Mouse (Mus musculus): ENCODE data around the gene Tmem150c.

The Tmem150c gene

GRCm38 (mm10) chr5:100166591-100167491, 7.2 kb upstream of the Tmem150c start:
- DNase-seq = peak; percentile 66

GRCm38 (mm10) chr5:100163368-100163767, 3.8 kb upstream of the Tmem150c start:
- DNase-seq = peak; percentile 72

- DNase-seq = peak; percentile 36
Measured at GRCm38 (mm10) chr5:100162857-100163256, 3.2 kb upstream of the Tmem150c start.

GRCm38 (mm10) chr5:100162053-100162452, 2.4 kb upstream of the Tmem150c start:
- DNase-seq = peak; percentile 44

- peak; percentile 92 for DNase-seq
Measured at GRCm38 (mm10) chr5:100158791-100159637, 594 bp downstream of the Tmem150c start.

- DNase-seq = peak; percentile 83
Measured at GRCm38 (mm10) chr5:100158301-100158700, 1.3 kb downstream of the Tmem150c start.

- DNase-seq = no peak
Measured at GRCm38 (mm10) chr5:100155646-100156045, 4.0 kb downstream of the Tmem150c start.

GRCm38 (mm10) chr5:100149967-100150366, 9.6 kb downstream of the Tmem150c start:
- peak; percentile 73 for DNase-seq

- DNase-seq = no peak
Measured at GRCm38 (mm10) chr5:100144836-100145235, 14.8 kb downstream of the Tmem150c start.

GRCm38 (mm10) chr5:100127283-100127682, 32.3 kb downstream of the Tmem150c start:
- DNase-seq = peak; percentile 80

GRCm38 (mm10) chr5:100125409-100126123, 34.0 kb downstream of the Tmem150c start:
- peak; percentile 68 for DNase-seq

- peak; percentile 46 for DNase-seq
Measured at GRCm38 (mm10) chr5:100124530-100124929, 35.1 kb downstream of the Tmem150c start.

- peak; percentile 21 for DNase-seq
Measured at GRCm38 (mm10) chr5:100123283-100123682, 36.3 kb downstream of the Tmem150c start.

GRCm38 (mm10) chr5:100121170-100121569, 38.4 kb downstream of the Tmem150c start:
- DNase-seq = peak; percentile 86

- peak; percentile 83 for DNase-seq
Measured at GRCm38 (mm10) chr5:100120711-100121141, 38.9 kb downstream of the Tmem150c start.

- DNase-seq = peak; percentile 22
Measured at GRCm38 (mm10) chr5:100119331-100119730, 40.3 kb downstream of the Tmem150c start.

GRCm38 (mm10) chr5:100113403-100113802, 46.2 kb downstream of the Tmem150c start:
- peak; percentile 70 for DNase-seq

- no peak for DNase-seq
Measured at GRCm38 (mm10) chr5:100110581-100110980, 49.0 kb downstream of the Tmem150c start.

GRCm38 (mm10) chr5:100109543-100110282, 49.9 kb downstream of the Tmem150c start:
- DNase-seq = peak; percentile 84

- DNase-seq = peak; percentile 86
Measured at GRCm38 (mm10) chr5:100108866-100109265, 50.7 kb downstream of the Tmem150c start.

GRCm38 (mm10) chr5:100102395-100102794, 57.2 kb downstream of the Tmem150c start:
- no peak for DNase-seq

GRCm38 (mm10) chr5:100097967-100098366, 61.6 kb downstream of the Tmem150c start:
- no peak for DNase-seq

Data from heart, adult 11 months (tissue).